Mouse (Mus musculus) intestine, embryonic 14.5 days (tissue): Measurements from ENCODE around the gene Sorcs1. TPM values are rescaled to one million over a fixed set of nuclear protein-coding genes. Genes with fewer than 3 reads are reported as not detected.
A peak's percentile ranks its signal among the peaks of the same experiment; 100 is the strongest.

ENCODE experiments used
- ATAC-seq: fragments of 200-750 bp; cut with Nextera tagmentation; replicated peaks from 2 replicates; pipeline ENCODE4 v1.8.0; 2017; ENCODE audit warnings: low read depth, moderate number of reproducible peaks, moderate TSS enrichment, moderate library complexity; ENCODE audit not compliant: low FRiP score, low TSS enrichment
- DNase-seq: peaks from one replicate; pipeline ENCODE4 v3.0.0-alpha.2; 2018; ENCODE audit warnings: low spot score
- H3K27ac ChIP-seq: fragments of 300-500 bp; sonication (generic); 2 replicates; pipeline ENCODE4 v1.5.1; 2014; ENCODE audit warnings: low read depth, mild to moderate bottlenecking, control low read depth
- H3K27me3 ChIP-seq: fragments of 300-500 bp; sonication (generic); replicated peaks from 2 replicates; pipeline ENCODE4 v1.6.1; 2014; ENCODE audit warnings: low read length, control low read depth; ENCODE audit not compliant: control insufficient read depth, insufficient read depth
- H3K36me3 ChIP-seq: fragments of 300-500 bp; sonication (generic); 2 replicates; pipeline ENCODE4 v1.6.1; 2014; ENCODE audit warnings: low read length, control low read depth; ENCODE audit not compliant: control insufficient read depth, insufficient read depth
- H3K4me1 ChIP-seq: fragments of 300-500 bp; sonication (generic); replicated peaks from 2 replicates; pipeline ENCODE4 v1.6.1; 2014; ENCODE audit warnings: low read length, control low read depth, mixed read lengths; ENCODE audit not compliant: control insufficient read depth, insufficient read depth
- H3K4me2 ChIP-seq: fragments of 300-500 bp; sonication (generic); 2 replicates; pipeline ENCODE4 v1.6.1; 2014; ENCODE audit warnings: low read length
- H3K4me3 ChIP-seq: fragments of 300-500 bp; sonication (generic); 2 replicates; pipeline ENCODE4 v1.5.1; 2014; ENCODE audit warnings: low read depth, low read length, control low read depth, mixed read lengths
- H3K9ac ChIP-seq: fragments of 300-500 bp; sonication (generic); 2 replicates; pipeline ENCODE4 v1.6.1; 2014; ENCODE audit warnings: mild to moderate bottlenecking, low read length
- H3K9me3 ChIP-seq: fragments of 300-500 bp; sonication (generic); 2 replicates; pipeline ENCODE4 v1.6.1; 2016; ENCODE audit warnings: low read length, control low read depth; ENCODE audit not compliant: control insufficient read depth
- WGBS: fragments of 180-500 bp; shearing (Covaris S2); extraction: QIAGEN DNeasy Blood & Tissue Kit; methylation state at CpG from one replicate; pipeline ENCODE4 v1.1.7; 2014; 5-methylcytosine and 5-hydroxymethylcytosine counted together
- polyA plus RNA-seq: library from polyadenylated mRNA; unstranded; fragments of >200 nt; fragmentation: Nextera tagmentation; extraction: Ambion mirVana; gene quantifications from 2 replicates; pipeline ENCODE4 v1.2.1, GENCODE M21; 2014

The Sorcs1 gene
- polyA plus RNA-seq, 1 experiment from 2014 or later = 2.6 TPM

- H3K9me3 ChIP-seq = no peaks in the 10 kb centered on the region
- WGBS = 66% methylated on average over 5 of the region's 5 CpGs
- H3K4me1 ChIP-seq = no peaks in the 10 kb centered on the region
- ATAC-seq = no peak
- no peaks in the 10 kb centered on the region for H3K27me3 ChIP-seq
- H3K36me3 ChIP-seq = no peaks in the 10 kb centered on the region
- H3K4me2 ChIP-seq = no peak overlapping the region
- DNase-seq = no peak
- no peak overlapping the region for H3K27ac ChIP-seq
- no peak overlapping the region for H3K9ac ChIP-seq
- no peak overlapping the region for H3K4me3 ChIP-seq
These were observed 25.7 kb downstream of the Sorcs1 start for GRCm38 (mm10) chr19:50652750-50653149.

GRCm38 (mm10) chr19:50643836-50644235 lies 34.6 kb downstream of the Sorcs1 start:
- no peaks in the 10 kb centered on the region for H3K36me3 ChIP-seq
- no peaks in the 10 kb centered on the region for H3K27me3 ChIP-seq
- no peaks in the 10 kb centered on the region for H3K9me3 ChIP-seq
- ATAC-seq (no peak), DNase-seq (no peak)
- H3K27ac ChIP-seq = no peak overlapping the region
- no peak overlapping the region for H3K4me3 ChIP-seq
- no peaks in the 10 kb centered on the region for H3K4me1 ChIP-seq
- 50% methylated on average over 1 of the region's 1 CpGs for WGBS
- H3K9ac ChIP-seq = no peak overlapping the region
- H3K4me2 ChIP-seq = no peak overlapping the region

DNA sequence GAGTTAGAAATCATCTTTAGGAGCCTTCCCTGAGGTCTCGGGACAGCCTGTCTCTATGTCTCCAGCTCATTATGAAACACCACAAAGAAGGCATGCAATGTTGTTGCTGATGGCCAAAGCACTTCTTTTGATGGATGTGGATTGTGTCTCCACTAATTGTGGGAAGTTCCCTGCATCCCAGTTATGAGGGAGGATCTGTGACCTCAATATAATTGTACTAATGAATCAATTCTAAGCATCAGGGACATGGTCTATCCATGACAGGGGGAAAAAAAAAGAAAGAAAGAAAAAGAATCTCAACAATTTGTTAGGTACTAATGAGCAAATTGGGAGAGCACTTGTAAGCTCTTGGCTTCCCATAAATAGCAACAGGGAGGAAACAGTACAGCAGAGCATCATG lies 36.3 kb downstream of the Sorcs1 start:
- Histone ChIP-seq H3K4me1 (no peaks in the 10 kb centered on the region), H3K9me3 (no peaks in the 10 kb centered on the region), H3K36me3 (no peaks in the 10 kb centered on the region), H3K27ac (no peak overlapping the region), H3K9ac (no peak overlapping the region), H3K4me2 (no peak overlapping the region), H3K27me3 (no peaks in the 10 kb centered on the region), H3K4me3 (no peak overlapping the region)
- DNase-seq = no peak
- WGBS = 68% methylated on average over 1 of the region's 1 CpGs
- no peak for ATAC-seq

DNA sequence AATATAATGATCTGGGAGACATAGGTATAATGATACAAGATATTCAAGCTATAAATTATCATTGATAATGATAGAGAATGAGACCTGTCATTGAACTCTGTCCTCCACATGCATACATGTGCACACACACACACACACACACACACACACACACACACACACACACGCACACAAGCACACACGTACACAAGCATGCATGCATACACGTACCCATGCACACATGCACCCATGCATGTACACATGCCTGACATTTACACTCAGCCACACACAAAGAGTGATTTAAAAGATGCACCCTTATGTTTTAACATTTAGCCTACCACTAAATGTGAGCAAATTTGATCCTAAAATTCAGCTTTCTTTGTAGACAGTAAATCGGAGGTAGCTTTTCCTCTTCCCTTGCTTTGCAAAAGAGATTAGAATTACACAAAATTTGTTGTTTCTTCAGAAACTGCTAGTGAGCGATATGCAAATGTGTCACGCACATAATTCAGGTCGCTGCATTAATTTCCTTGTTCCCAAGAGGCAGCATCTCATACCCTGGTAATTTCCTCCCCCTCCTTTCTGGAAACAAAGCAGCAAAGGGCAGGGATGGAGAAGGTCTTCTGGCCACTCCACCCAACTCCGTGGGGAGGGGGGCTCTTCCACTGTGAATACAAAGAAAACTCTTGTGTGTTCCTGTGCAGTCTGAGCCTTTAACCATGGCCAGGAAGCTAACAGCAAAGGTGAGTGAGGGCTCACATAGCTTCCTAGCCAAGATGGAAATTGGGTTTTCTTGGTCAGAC lies 38.0 kb downstream of the Sorcs1 start:
- H3K27me3 ChIP-seq = no peaks in the 10 kb centered on the region
- H3K36me3 ChIP-seq = no peaks in the 10 kb centered on the region
- no peak overlapping the region for H3K4me3 ChIP-seq
- H3K9ac ChIP-seq = no peak overlapping the region
- H3K4me2 ChIP-seq = no peak overlapping the region
- no peak for ATAC-seq
- H3K4me1 ChIP-seq = no peaks in the 10 kb centered on the region
- 84% methylated on average over 8 of the region's 8 CpGs for WGBS
- no peaks in the 10 kb centered on the region for H3K9me3 ChIP-seq
- no peak overlapping the region for H3K27ac ChIP-seq
- DNase-seq = no peak

DNA sequence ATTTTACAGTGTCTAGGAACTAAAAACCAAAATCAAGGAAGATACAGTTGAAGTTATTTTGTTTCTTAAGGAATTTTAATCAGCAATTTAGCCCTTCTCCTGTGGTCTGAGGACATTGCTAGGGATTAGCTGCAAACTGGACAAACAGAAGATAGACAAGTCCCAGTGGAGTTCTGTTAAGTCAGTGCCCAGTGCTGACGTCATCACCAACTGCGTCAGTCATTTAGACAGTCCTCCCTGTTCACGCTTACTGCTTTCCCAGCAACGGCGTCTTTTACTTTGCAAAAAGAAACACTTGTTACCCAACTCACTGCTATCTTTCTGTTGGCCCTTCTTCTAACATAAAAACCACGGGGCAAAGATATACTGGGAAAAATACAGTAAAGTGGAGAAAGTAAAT lies 40.3 kb downstream of the Sorcs1 start:
- H3K27me3 ChIP-seq = no peaks in the 10 kb centered on the region
- no peak overlapping the region for H3K9ac ChIP-seq
- 76% methylated on average over 6 of the region's 6 CpGs for WGBS
- no peaks in the 10 kb centered on the region for H3K9me3 ChIP-seq
- H3K27ac ChIP-seq = no peak overlapping the region
- no peak overlapping the region for H3K4me2 ChIP-seq
- no peak overlapping the region for H3K4me3 ChIP-seq
- ATAC-seq (no peak), DNase-seq (no peak)
- H3K4me1 ChIP-seq = no peaks in the 10 kb centered on the region
- H3K36me3 ChIP-seq = no peaks in the 10 kb centered on the region

GRCm38 (mm10) chr19:50614013-50614412 lies 64.4 kb downstream of the Sorcs1 start:
- peak; percentile 58; the same call in 1 of the 2 replicates for ATAC-seq
- H3K4me2 ChIP-seq = no peak overlapping the region
- WGBS = 24% methylated on average over 9 of the region's 9 CpGs

DNA sequence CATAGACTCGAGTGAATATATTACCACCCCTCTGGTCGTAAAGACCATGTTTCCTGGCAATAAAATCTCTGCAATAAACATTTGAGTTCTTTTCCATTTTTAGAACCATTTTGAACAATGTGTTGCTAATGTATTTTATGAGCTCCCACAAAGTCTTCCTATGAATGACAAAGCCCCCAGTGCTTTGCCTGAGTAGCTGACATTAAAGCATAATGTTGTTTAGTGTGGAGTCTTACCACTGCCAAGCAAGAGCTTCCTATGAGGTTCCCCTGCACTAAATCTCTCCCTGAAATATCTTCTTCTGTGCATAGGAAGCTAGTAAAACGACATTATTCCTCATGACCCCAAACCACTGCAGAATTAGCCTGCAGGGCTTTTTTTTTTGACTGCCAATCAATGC lies 66.8 kb downstream of the Sorcs1 start:
- H3K36me3 ChIP-seq = no peaks in the 10 kb centered on the region
- H3K27me3 ChIP-seq = no peaks in the 10 kb centered on the region
- no peak overlapping the region for H3K4me3 ChIP-seq
- H3K27ac ChIP-seq = no peak overlapping the region
- WGBS = 31% methylated on average over 3 of the region's 3 CpGs
- ATAC-seq (no peak), DNase-seq (no peak)
- 0 out of 2 replicates have a peak, but pooled peaks cover 4% of the 10 kb centered on the region for H3K4me1 ChIP-seq
- no peaks in the 10 kb centered on the region for H3K9me3 ChIP-seq
- no peak overlapping the region for H3K9ac ChIP-seq
- H3K4me2 ChIP-seq = no peak overlapping the region

More at GRCm38 (mm10) chr19:50614013-50614412, 64.4 kb downstream of the Sorcs1 start:
- H3K27ac ChIP-seq = no peak overlapping the region
- no peaks in the 10 kb centered on the region for H3K27me3 ChIP-seq
- no peak overlapping the region for H3K4me3 ChIP-seq
- no peak overlapping the region for H3K9ac ChIP-seq
- H3K9me3 ChIP-seq = no peaks in the 10 kb centered on the region
- 0 out of 2 replicates have a peak, but pooled peaks cover 4% of the 10 kb centered on the region for H3K4me1 ChIP-seq
- no peaks in the 10 kb centered on the region for H3K36me3 ChIP-seq
- DNase-seq = no peak

DNA sequence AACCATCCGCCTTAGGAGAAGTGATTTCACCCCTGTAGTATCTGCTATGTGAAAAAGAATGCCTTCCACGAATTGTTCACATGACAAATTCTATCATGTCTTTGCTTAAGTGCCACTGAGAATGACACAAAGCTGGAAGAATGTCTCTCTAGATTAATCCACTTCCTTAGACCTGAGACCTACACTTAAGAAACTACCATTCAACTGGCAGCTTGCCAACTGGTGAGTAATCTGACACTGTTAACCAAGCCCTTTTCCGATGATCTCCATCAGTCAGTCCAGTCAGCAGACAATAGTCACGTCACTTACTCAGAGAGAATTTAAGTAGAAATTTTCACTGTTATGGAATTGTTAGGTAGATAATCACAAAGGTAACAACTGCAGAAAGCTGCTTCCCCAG lies 74.6 kb downstream of the Sorcs1 start:
- no peak overlapping the region for H3K4me3 ChIP-seq
- ATAC-seq (no peak), DNase-seq (no peak)
- H3K9ac ChIP-seq = no peak overlapping the region
- H3K27me3 ChIP-seq = no peaks in the 10 kb centered on the region
- no peaks in the 10 kb centered on the region for H3K4me1 ChIP-seq
- no peaks in the 10 kb centered on the region for H3K36me3 ChIP-seq
- no peak overlapping the region for H3K4me2 ChIP-seq
- no peak overlapping the region for H3K27ac ChIP-seq
- 48% methylated on average over 4 of the region's 4 CpGs for WGBS
- no peaks in the 10 kb centered on the region for H3K9me3 ChIP-seq

- DNase-seq = no peak
- H3K9me3 ChIP-seq = no peaks in the 10 kb centered on the region
- no peak overlapping the region for H3K9ac ChIP-seq
- WGBS = 56% methylated on average over 5 of the region's 5 CpGs
- H3K4me2 ChIP-seq = no peak overlapping the region
- H3K27me3 ChIP-seq = no peaks in the 10 kb centered on the region
- H3K4me3 ChIP-seq = no peak overlapping the region
- H3K36me3 ChIP-seq = no peaks in the 10 kb centered on the region
- no peaks in the 10 kb centered on the region for H3K4me1 ChIP-seq
- no peak for ATAC-seq
- no peak overlapping the region for H3K27ac ChIP-seq
These were observed 75.1 kb downstream of the Sorcs1 start for GRCm38 (mm10) chr19:50603380-50603779.
